Mouse (Mus musculus) cerebellum, postnatal 14 days (tissue): Measurements from ENCODE around the gene Clhc1.

Experiments used
- DNase-seq, 2 experiments: peaks; one replicate each; pipeline ENCODE4 v3.0.0; 2021; ENCODE audit warnings: mixed read lengths in 2 of 2

The Clhc1 gene

GRCm38 (mm10) chr11:29563406-29563805 is 15.7 kb downstream of the Clhc1 start:
- no peak for DNase-seq

DNA sequence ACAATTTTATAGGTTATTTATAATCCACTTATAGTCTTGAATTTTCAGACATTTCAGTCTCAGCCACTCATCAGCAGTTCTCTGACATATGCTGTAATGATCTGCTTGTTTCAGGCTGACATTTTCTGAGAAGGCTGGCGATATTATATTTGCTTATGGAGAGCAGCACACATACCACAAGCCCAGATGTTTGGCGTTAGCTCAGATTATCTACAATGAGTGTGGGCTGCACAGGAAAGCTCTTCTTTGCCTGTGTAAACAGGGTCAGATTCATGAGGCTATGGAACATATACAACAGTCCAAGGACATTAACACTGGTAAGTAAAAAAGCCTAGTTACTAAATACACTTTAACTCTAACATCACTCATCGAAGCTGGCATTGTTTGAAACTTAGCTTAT is 23.8 kb downstream of the Clhc1 start:
- no peak for DNase-seq

- DNase-seq = no peak
Observed at GRCm38 (mm10) chr11:29572656-29573055, 24.9 kb downstream of the Clhc1 start.

- DNase-seq = peak in 1 of 2 experiments; percentile 12
Observed at GRCm38 (mm10) chr11:29579610-29580009, 31.9 kb downstream of the Clhc1 start.

DNA sequence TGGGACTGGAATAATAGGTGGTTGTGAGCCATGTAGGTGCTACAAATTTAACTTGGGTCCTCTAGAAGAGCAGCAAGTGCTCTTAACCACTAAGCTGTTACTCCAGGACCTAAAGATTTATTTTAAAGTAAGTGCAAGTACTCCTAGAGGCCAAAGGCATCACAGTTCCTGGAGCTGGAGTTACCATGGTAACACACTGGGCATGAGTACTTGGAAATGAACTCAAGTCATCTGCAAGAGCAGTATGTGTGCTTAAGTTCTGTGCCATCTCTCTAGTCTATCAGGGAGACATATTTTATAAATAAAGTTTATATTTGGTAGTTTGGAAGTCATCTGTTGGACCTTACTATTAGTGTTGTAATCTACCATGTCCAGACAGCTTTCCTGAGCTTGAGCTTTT is 47.5 kb downstream of the Clhc1 start:
- DNase-seq = no peak

GRCm38 (mm10) chr11:29597159-29597558 is 49.4 kb downstream of the Clhc1 start:
- no peak for DNase-seq

- no peak for DNase-seq
Observed at GRCm38 (mm10) chr11:29599000-29599399, 51.2 kb downstream of the Clhc1 start.

DNA sequence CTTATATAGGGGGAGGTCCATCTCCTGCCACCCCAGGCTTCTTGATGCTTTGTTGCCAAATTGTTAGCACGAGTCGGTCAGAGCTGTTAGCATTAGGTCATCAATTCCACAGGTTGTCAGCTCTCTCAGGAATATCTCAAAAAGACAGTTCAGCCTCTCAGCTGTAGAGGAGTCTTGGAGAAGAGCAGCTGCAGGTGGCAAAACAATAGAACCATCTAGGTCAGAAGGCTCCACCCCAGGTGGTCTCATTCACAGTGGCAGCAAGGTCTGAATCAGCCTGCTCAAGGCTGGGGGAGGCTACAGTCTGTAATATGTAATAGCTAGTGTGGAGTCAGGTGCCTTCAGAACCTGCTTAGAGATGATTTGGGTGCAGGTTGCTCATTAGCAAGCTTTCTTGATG is 55.8 kb downstream of the Clhc1 start:
- no peak for DNase-seq

DNA sequence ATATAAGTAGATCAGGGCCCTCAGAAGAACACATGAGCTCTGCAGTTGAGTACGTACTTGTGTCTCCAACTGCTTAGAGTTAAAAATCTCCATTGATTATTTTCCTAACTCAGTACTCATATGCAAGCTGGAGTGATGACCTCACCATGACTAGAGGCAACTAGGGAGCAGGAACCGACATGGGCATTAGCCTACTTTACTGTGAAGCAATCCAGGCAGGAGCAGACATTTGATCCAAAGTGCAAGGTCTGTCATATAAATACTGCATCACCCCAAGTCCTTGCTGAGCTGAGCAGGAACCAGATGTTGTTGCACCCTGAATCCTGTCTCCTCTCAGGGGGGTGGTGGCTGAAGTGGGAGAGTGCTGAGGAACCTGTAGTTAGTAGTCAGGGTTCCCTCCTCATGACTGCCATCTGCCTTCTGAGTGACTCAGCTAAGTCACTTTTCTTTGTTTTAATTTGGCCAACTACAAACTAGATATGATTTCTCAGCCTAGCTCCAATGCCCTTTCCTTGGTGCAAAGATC is 59.8 kb downstream of the Clhc1 start:
- DNase-seq = no peak

DNA sequence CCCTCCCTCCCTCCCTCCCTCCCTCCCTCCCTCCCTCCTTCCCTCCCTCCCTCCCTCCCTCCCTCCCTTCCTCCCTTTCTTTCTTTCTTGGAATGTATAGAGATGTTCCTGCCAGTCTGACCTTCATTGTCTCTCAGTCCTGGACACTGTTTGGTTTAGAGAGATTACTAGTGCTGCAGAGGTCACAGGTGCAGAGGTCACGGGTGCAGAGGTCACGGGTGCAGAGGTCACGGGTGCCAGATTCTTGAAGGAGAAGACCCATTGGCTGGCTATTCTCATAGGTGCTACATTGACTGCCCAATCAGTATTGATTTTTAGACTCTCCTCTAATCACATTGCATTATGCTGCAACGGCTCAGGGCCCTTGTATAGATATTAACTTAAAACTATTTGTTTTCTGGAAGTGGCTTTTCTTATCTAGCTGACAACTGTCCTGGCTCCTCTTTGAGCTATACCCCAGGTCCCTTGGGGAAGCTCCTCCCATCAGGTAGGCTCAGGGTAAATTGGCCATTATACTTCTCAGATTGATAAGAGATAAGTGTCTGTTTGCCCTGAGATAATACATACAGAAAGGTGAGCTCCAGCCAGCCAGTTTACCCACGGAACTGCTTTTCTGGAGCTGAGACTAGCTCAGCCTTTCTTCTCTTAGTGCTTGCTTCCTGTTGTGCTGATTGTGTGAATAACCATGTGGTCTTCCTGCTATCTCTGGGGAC is 62.2 kb downstream of the Clhc1 start:
- no peak for DNase-seq

- DNase-seq = no peak
Observed at GRCm38 (mm10) chr11:29612007-29612406, 64.3 kb downstream of the Clhc1 start.

DNA sequence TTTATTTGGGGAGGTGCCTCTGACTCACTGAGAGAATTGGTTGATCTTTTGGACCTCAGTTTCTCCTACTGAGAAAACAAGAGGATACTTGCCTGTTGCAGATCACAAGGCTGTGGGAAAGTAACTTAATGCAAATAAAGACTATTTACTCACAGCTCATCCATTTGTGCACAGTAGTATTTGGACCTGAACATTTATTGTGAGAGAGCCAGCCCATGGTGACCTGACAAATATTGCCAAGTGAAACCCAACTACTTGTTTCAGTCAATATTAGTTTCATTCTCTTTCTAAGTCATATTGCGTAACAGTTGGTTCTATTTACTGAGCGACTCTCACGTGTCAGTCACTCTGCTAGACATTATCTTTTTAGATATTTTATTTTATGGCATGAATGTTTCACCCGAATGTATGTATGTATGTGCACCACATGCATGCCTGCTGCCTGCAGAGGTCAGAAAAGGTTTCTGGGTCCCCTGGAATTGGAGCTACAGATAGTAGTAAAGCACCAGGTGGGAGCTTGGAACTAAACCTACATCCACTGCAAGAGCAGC is 65.5 kb downstream of the Clhc1 start:
- no peak for DNase-seq

DNA sequence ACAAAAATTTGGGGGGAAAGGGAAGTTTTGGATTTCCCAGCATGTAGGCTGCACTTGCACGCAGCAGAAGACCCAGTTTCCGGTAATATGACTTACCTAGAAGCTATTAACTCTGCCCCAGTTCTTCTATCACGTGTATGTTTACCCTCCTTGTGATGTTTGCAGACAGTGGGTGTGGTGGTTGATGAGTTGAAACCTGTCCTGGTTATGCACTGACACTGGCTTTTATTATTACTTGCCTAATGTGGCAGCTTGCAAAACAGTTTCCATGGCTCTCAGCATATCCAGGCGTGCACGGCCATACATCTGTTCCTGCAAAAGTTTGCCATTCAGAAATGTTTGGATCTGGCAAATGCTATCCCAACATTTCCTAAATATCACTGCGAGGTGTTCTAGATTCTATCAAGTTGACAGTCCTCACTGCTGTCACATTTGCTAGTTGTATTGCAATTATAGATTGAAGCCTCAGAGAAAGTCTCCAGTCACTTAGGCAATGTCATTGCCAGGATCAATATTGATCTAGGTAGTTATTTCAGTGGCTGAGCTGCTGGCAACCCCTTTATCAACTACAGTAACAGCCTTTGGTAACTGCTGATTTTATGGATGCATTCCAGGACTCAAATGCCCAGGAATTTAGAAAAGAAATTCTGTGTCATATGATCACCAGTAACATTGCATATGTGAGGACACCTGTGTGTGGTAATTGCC is 66.6 kb downstream of the Clhc1 start:
- no peak for DNase-seq

GRCm38 (mm10) chr11:29622030-29622790 is 74.5 kb downstream of the Clhc1 start:
- DNase-seq = no peak

DNA sequence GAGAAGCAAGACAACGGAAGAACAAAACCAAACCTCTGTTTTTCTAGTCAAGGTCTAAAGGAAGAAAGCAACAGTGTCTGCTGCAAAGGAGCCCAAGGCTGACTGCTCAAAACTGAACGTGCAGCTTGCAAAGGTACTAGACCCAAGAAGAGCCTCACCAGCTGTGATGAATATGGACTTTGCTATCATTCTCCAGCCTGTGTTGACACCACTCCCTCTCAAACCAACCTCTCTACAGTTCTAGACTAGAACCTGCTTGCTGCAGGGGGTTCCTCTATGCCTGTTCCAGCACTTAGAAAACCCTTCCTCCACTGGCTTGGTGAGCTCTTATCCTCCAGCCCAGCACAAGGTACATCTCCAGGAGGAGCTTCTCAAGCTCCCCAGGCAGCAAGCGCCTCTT is 75.6 kb downstream of the Clhc1 start:
- no peak for DNase-seq

GRCm38 (mm10) chr11:29626541-29626940 is 78.8 kb downstream of the Clhc1 start:
- no peak for DNase-seq

- no peak for DNase-seq
Observed at GRCm38 (mm10) chr11:29627706-29628105, 80.0 kb downstream of the Clhc1 start.
